Mouse (Mus musculus) G1E (cell line): ENCODE results near the gene Otop3.

Experiments used
- CTCF ChIP-seq: IDR thresholded peaks from 2 replicates; pipeline ENCODE4 v1.5.1; 2012; ENCODE audit warnings: low read depth, low read length, inconsistent platforms, mixed read lengths
- GATA1 ChIP-seq: IDR thresholded peaks from 2 replicates; pipeline ENCODE4 v1.6.1; 2012; ENCODE audit warnings: borderline replicate concordance, low read length, inconsistent platforms, mixed read lengths
- GATA2 ChIP-seq: IDR thresholded peaks from 2 replicates; pipeline ENCODE4 v1.6.1; 2012; ENCODE audit warnings: low read depth, low read length, inconsistent platforms, borderline replicate concordance
- POLR2AphosphoS5 ChIP-seq: IDR thresholded peaks from 2 replicates; pipeline ENCODE4 v1.6.1; 2012; ENCODE audit warnings: low read depth, low read length, inconsistent platforms; ENCODE audit not compliant: insufficient replicate concordance
- TAL1 ChIP-seq: conservative IDR thresholded peaks from 2 replicates; pipeline ENCODE4 v1.6.1; 2012; ENCODE audit warnings: low read depth, low read length, inconsistent platforms, mixed read lengths

DNA sequence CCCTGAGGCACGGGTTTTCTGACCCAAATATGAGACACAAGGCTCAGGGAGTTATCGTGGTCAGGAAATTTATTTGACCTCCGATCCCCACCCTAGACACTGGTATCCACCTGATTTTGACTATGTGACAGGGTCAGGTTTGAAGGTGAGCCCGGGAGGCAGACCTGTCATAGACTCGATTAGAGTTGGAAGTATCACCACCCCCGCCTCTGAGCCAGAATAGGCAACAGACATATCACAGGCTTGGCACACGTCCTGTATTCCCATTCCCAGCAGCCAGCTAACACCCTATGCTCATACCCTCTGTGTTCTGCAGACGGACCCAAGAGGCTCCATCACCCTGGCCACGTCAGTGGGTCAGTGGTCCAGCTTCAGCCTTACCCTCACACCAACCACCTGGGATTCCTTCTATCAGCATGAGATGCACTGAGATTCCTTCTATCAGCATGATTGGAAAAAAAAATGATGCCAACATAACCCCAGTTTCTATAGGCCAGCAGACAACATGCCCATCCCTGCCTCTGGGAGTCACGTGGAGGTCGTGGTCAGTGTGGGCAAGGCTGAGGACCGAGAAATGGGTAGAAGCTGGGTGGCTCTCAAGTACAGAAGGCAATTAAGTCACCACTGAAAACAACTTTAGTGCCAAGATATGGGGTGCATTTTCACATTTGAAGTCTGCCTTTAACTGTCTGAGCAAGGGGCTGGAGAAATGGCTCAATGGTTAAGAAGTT is 40.3 kb downstream of the Otop3 start:
- TF ChIP-seq CTCF (no peak), TAL1 (no peak), POLR2AphosphoS5 (no peak), GATA1 (no peak), GATA2 (no peak)
